In genomic region chr7:145143502-145144070, GRCm38 (mm10) we compare ENCODE assay signal across 23 mouse cellular contexts.
DNase-seq lines count a peak whose midpoint lies in the region; ATAC-seq lines count a peak whose summit lies in the region.
"Had no signal": no experiment of that assay in that cellular context is flagged by ENCODE, and none has a peak within 500 bp of the region (broad histone marks: within the 10 kb centered on the region; RNA-seq: fewer than 3 reads in every experiment).

No protein-coding gene starts in this region.

- H3K4me2 ChIP-seq in hindbrain, embryonic 16.5 days (ENCODE audit: low read length) = no peak overlapping the region
- H3K4me2 ChIP-seq in midbrain, embryonic 13.5 days (replicated peaks) = no peak overlapping the region
- H3K4me2 ChIP-seq: embryonic facial prominence, embryonic 13.5 days; forebrain, embryonic 15.5 days; heart, embryonic 13.5 days; hindbrain, embryonic 15.5 days; neural tube, embryonic 13.5 days had no signal

- no peak for ATAC-seq in hindbrain, embryonic 16.5 days
- no peak for ATAC-seq in midbrain, embryonic 13.5 days
- ATAC-seq in erythroblast, adult 5-6 weeks (replicated peaks; ENCODE audit: low FRiP score, poor library complexity, severe bottlenecking) = 0 out of 2 replicates have a peak, but pooled peaks have one; percentile 11
- ATAC-seq: forebrain, embryonic 15.5 days; intestine, embryonic 16.5 days; liver, postnatal 0 days; lung, postnatal 0 days had no signal

- no peak for DNase-seq in hindbrain, embryonic 10.5 days (ENCODE audit: low spot score)
- no peak for DNase-seq in midbrain, embryonic 10.5 days (ENCODE audit: low spot score)
- peak; percentile 27 for DNase-seq in NIH3T3 (ENCODE audit: low read depth)
- DNase-seq in embryo, embryonic 10 days (ENCODE audit: low spot score) = no peak
- DNase-seq: adrenal gland, postnatal 10 days; cerebellum, adult 9-11 months; gastrocnemius, postnatal 25 days; heart, adult 2 months; heart, postnatal 14 days; liver, postnatal 0 days; retina, postnatal 1 day; right cerebral cortex, postnatal 25 days had no signal

- no peak overlapping the region for H3K4me3 ChIP-seq in hindbrain, embryonic 10.5 days
- no peak overlapping the region for H3K4me3 ChIP-seq in hindbrain, embryonic 16.5 days (ENCODE audit: low read length)
- H3K4me3 ChIP-seq in midbrain, embryonic 10.5 days = no peak overlapping the region
- H3K4me3 ChIP-seq in midbrain, embryonic 13.5 days (replicated peaks) = no peak overlapping the region
- H3K4me3 ChIP-seq: embryonic facial prominence, embryonic 13.5 days; forebrain, embryonic 15.5 days; heart, adult 2 months; heart, embryonic 13.5 days; hindbrain, embryonic 15.5 days; neural tube, embryonic 13.5 days had no signal

- 0 out of 2 replicates have a peak, but pooled peaks cover 9% of the 10 kb centered on the region for H3K4me1 ChIP-seq in hindbrain, embryonic 10.5 days (replicated peaks)
- no peaks in the 10 kb centered on the region; the same call in 1 of the 2 replicates for H3K4me1 ChIP-seq in hindbrain, embryonic 16.5 days (ENCODE audit: control insufficient read depth, insufficient read depth, low read depth, low read length)
- peaks cover 14% of the 10 kb centered on the region; the same call in 1 of the 2 replicates for H3K4me1 ChIP-seq in midbrain, embryonic 10.5 days
- 0 out of 2 replicates have a peak, but pooled peaks cover 4% of the 10 kb centered on the region for H3K4me1 ChIP-seq in midbrain, embryonic 13.5 days (replicated peaks)
- H3K4me1 ChIP-seq: forebrain, embryonic 15.5 days; heart, embryonic 13.5 days had no signal

- H3K27ac ChIP-seq in hindbrain, embryonic 10.5 days = 0 out of 2 replicates have a peak overlapping the region, but pooled peaks have one; percentile 40
- no peak overlapping the region for H3K27ac ChIP-seq in hindbrain, embryonic 16.5 days (ENCODE audit: low read depth, low read length)
- H3K27ac ChIP-seq in midbrain, embryonic 10.5 days (replicated peaks) = peak overlapping the region; percentile 19; the same call in 1 of the 2 replicates
- no peak overlapping the region for H3K27ac ChIP-seq in midbrain, embryonic 13.5 days
- H3K27ac ChIP-seq: embryonic facial prominence, embryonic 13.5 days; forebrain, embryonic 15.5 days; heart, adult 2 months; heart, embryonic 13.5 days; hindbrain, embryonic 15.5 days; macrophage; neural tube, embryonic 13.5 days had no signal

- peaks cover 8% of the 10 kb centered on the region for H3K9me3 ChIP-seq in hindbrain, embryonic 10.5 days
- H3K9me3 ChIP-seq in hindbrain, embryonic 16.5 days (ENCODE audit: control insufficient read depth, low read length) = peaks cover 6% of the 10 kb centered on the region
- H3K9me3 ChIP-seq in midbrain, embryonic 10.5 days (replicated peaks) = peaks cover 23% of the 10 kb centered on the region; the same call in 1 of the 2 replicates
- peaks cover 15% of the 10 kb centered on the region for H3K9me3 ChIP-seq in midbrain, embryonic 13.5 days
- H3K9me3 ChIP-seq: forebrain, embryonic 15.5 days had no signal

- H3K9ac ChIP-seq in hindbrain, embryonic 16.5 days (ENCODE audit: low read depth, low read length) = no peak overlapping the region
- no peak overlapping the region for H3K9ac ChIP-seq in midbrain, embryonic 13.5 days (replicated peaks)
- H3K9ac ChIP-seq: embryonic facial prominence, embryonic 13.5 days; forebrain, embryonic 15.5 days; heart, embryonic 13.5 days; hindbrain, embryonic 15.5 days; liver, postnatal 0 days; neural tube, embryonic 13.5 days had no signal

- H3K27me3 ChIP-seq in hindbrain, embryonic 10.5 days (ENCODE audit: insufficient read depth, poor library complexity, severe bottlenecking) = no peaks in the 10 kb centered on the region
- H3K27me3 ChIP-seq in hindbrain, embryonic 16.5 days (replicated peaks; ENCODE audit: control insufficient read depth, insufficient read depth, low read length) = no peaks in the 10 kb centered on the region
- H3K27me3 ChIP-seq in midbrain, embryonic 10.5 days (ENCODE audit: low read depth, poor library complexity, severe bottlenecking) = no peaks in the 10 kb centered on the region
- H3K27me3 ChIP-seq in midbrain, embryonic 13.5 days = no peaks in the 10 kb centered on the region
- H3K27me3 ChIP-seq: embryonic facial prominence, embryonic 13.5 days; forebrain, embryonic 15.5 days; heart, embryonic 13.5 days; hindbrain, embryonic 15.5 days; neural tube, embryonic 13.5 days had no signal

- WGBS in hindbrain, embryonic 10.5 days = 76% methylated on average over 3 of the region's 3 CpGs
- 62% methylated on average over 3 of the region's 3 CpGs for whole genome bisulfite sequencing in hindbrain, embryonic 16.5 days
- 83% methylated on average over 3 of the region's 3 CpGs for WGBS in midbrain, embryonic 10.5 days
- 81% methylated on average over 3 of the region's 3 CpGs for WGBS in midbrain, embryonic 13.5 days

- no peaks in the 10 kb centered on the region for H3K36me3 ChIP-seq in hindbrain, embryonic 10.5 days
- no peaks in the 10 kb centered on the region for H3K36me3 ChIP-seq in hindbrain, embryonic 16.5 days (ENCODE audit: control insufficient read depth, insufficient read depth, low read length)
- H3K36me3 ChIP-seq in midbrain, embryonic 10.5 days = no peaks in the 10 kb centered on the region
- H3K36me3 ChIP-seq in midbrain, embryonic 13.5 days = no peaks in the 10 kb centered on the region
- H3K36me3 ChIP-seq: embryonic facial prominence, embryonic 13.5 days; forebrain, embryonic 15.5 days; heart, embryonic 13.5 days; hindbrain, embryonic 15.5 days; neural tube, embryonic 13.5 days had no signal

Comparison
In these comparisons a context has a peak if more than half of its experiments do, and no peak if none do; other contexts are left out.
1. H3K27ac ChIP-seq: peak in hindbrain, embryonic 10.5 days (single experiment) and midbrain, embryonic 10.5 days (single experiment); none in hindbrain, embryonic 16.5 days (single experiment) and midbrain, embryonic 13.5 days (single experiment).